Mouse (Mus musculus): ENCODE measurements around the gene Cyp4f37.

Gene Cyp4f37

DNA sequence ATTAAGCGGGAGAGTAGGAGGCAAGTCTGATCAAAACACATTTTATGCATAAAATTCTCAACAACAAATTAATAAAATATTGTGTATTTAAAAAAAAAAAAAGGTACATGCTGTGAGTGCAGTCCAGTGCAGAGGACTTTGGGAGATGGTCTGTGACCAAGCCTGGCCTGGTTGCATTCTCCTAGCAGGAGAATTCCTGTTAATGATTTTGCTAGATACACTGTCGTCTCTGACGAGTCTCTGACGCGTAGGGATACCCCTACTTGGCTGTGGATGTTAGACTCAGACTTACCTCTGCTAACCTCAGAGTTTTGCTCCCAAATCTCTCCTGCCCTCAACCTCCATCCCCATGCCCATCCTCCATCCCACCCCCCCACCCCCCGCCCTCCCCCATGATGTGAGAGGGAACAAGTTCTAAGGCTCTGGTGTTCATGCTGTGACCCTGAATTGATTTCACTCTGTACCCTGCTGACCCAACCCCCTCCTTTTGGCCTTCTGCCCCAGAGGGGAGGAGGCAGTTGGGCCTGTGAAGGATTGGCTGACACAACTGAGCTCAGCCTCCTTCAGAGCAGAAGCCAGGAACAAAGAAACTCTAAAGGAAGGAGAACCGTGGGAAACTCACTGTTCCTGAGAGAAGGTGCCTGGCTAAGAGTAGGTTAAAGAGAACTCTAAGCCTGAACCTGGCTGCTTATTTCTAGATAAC, 64.1 kb downstream of the Cyp4f37 start, which contains the start of gene Cyp4f15:
TSS of gene Cyp4f15 (plus strand) at position 580 of the 703 bp plus-strand sequence.
- peak; percentile 10 to 44 for DNase-seq (ENCODE audit: low spot score in 2 of 2)

Measured in right cerebral cortex, adult 2 months (tissue).